8 mouse cellular contexts compared by ENCODE assay signal in genomic region chr1:180778941-180779340, GRCm38 (mm10). TPM values are rescaled to one million over a fixed set of nuclear protein-coding genes. Genes with fewer than 3 reads are reported as not detected.
A peak's percentile ranks its signal among the peaks of the same experiment; 100 is the strongest.
DNase-seq lines count a peak whose midpoint lies in the region; ATAC-seq lines count a peak whose summit lies in the region.

No protein-coding gene starts in this region.

- H3K9ac ChIP-seq in forebrain, embryonic 13.5 days: no peak overlapping the region
- H3K9ac ChIP-seq in forebrain, embryonic 11.5 days (ENCODE audit: low read length): no peak overlapping the region
- H3K9ac ChIP-seq in lung, embryonic 16.5 days (ENCODE audit: low read length): no peak overlapping the region
- no peak overlapping the region for H3K9ac ChIP-seq in stomach, embryonic 14.5 days (replicated peaks; ENCODE audit: low read depth, low read length)

- no peaks in the 10 kb centered on the region for H3K36me3 ChIP-seq in forebrain, embryonic 13.5 days (ENCODE audit: poor library complexity, severe bottlenecking)
- H3K36me3 ChIP-seq in forebrain, embryonic 11.5 days (ENCODE audit: control insufficient read depth, insufficient read depth, low read length): no peaks in the 10 kb centered on the region
- no peaks in the 10 kb centered on the region for H3K36me3 ChIP-seq in lung, embryonic 16.5 days (ENCODE audit: control insufficient read depth, insufficient read depth, low read length)
- H3K36me3 ChIP-seq in limb, embryonic 10.5 days: no peaks in the 10 kb centered on the region
- H3K36me3 ChIP-seq in stomach, embryonic 14.5 days (ENCODE audit: control insufficient read depth, insufficient read depth, low read length): no peaks in the 10 kb centered on the region

- 0 out of 2 replicates have a peak, but pooled peaks cover 3% of the 10 kb centered on the region for H3K27me3 ChIP-seq in forebrain, embryonic 13.5 days
- H3K27me3 ChIP-seq in forebrain, embryonic 11.5 days (ENCODE audit: control insufficient read depth, insufficient read depth, low read length): no peaks in the 10 kb centered on the region
- H3K27me3 ChIP-seq in lung, embryonic 16.5 days (ENCODE audit: control insufficient read depth, insufficient read depth, low read depth, low read length): no peaks in the 10 kb centered on the region
- no peaks in the 10 kb centered on the region for H3K27me3 ChIP-seq in limb, embryonic 10.5 days (ENCODE audit: low read depth, poor library complexity, severe bottlenecking)
- H3K27me3 ChIP-seq in stomach, embryonic 14.5 days (ENCODE audit: control insufficient read depth, insufficient read depth, low read length): no peaks in the 10 kb centered on the region

- H3K4me2 ChIP-seq in forebrain, embryonic 13.5 days: peak overlapping the region; percentile 69; the same call in 1 of the 2 replicates
- H3K4me2 ChIP-seq in forebrain, embryonic 11.5 days (ENCODE audit: low read depth, low read length, severe bottlenecking): no peak overlapping the region; the same call in 1 of the 2 replicates
- H3K4me2 ChIP-seq in lung, embryonic 16.5 days (ENCODE audit: low read depth, low read length): peak overlapping the region; percentile 80
- peak overlapping the region; percentile 91; the same call in 1 of the 2 replicates for H3K4me2 ChIP-seq in stomach, embryonic 14.5 days (replicated peaks; ENCODE audit: low read depth, low read length)

- H3K9me3 ChIP-seq in forebrain, embryonic 13.5 days (replicated peaks): 0 out of 2 replicates have a peak, but pooled peaks cover 5% of the 10 kb centered on the region
- H3K9me3 ChIP-seq in forebrain, embryonic 11.5 days (ENCODE audit: control insufficient read depth, low read length): peaks cover 2% of the 10 kb centered on the region; the same call in 1 of the 2 replicates
- peaks cover 3% of the 10 kb centered on the region for H3K9me3 ChIP-seq in lung, embryonic 16.5 days (ENCODE audit: control insufficient read depth, low read length)
- no peaks in the 10 kb centered on the region for H3K9me3 ChIP-seq in limb, embryonic 10.5 days (replicated peaks)
- H3K9me3 ChIP-seq in stomach, embryonic 14.5 days (ENCODE audit: control insufficient read depth, low read depth, low read length): no peaks in the 10 kb centered on the region

- H3K4me3 ChIP-seq in forebrain, embryonic 13.5 days: peak overlapping the region; percentile 70; the same call in 1 of the 2 replicates
- H3K4me3 ChIP-seq in forebrain, embryonic 11.5 days (ENCODE audit: low read depth, low read length): no peak overlapping the region
- no peak overlapping the region for H3K4me3 ChIP-seq in lung, embryonic 16.5 days (ENCODE audit: low read length)
- peak overlapping the region; percentile 68 for H3K4me3 ChIP-seq in limb, embryonic 10.5 days
- peak overlapping the region; percentile 59; the same call in 1 of the 2 replicates for H3K4me3 ChIP-seq in stomach, embryonic 14.5 days (ENCODE audit: low read depth, low read length)

- no peak for DNase-seq in forebrain, embryonic 11.5 days (ENCODE audit: low spot score)
- DNase-seq in lung, postnatal 25 days (ENCODE audit: low spot score): no peak
- no peak for DNase-seq in limb, embryonic 10.5 days (ENCODE audit: low spot score)
- no peak for DNase-seq in retina, embryonic 14.5 days (ENCODE audit: low spot score)
- no peak for DNase-seq in kidney, adult 11 months

- H3K4me1 ChIP-seq in forebrain, embryonic 13.5 days: peaks cover 22% of the 10 kb centered on the region
- peaks cover 6% of the 10 kb centered on the region for H3K4me1 ChIP-seq in forebrain, embryonic 11.5 days (replicated peaks; ENCODE audit: control insufficient read depth, insufficient read depth, low read length)
- H3K4me1 ChIP-seq in lung, embryonic 16.5 days (replicated peaks; ENCODE audit: control insufficient read depth, insufficient read depth, low read length): peaks cover 17% of the 10 kb centered on the region
- H3K4me1 ChIP-seq in limb, embryonic 10.5 days: peaks cover 20% of the 10 kb centered on the region
- peaks cover 7% of the 10 kb centered on the region; the same call in 1 of the 2 replicates for H3K4me1 ChIP-seq in stomach, embryonic 14.5 days (ENCODE audit: control insufficient read depth, insufficient read depth, low read length)

- WGBS in forebrain, embryonic 13.5 days: 88% methylated on average over 10 of the region's 10 CpGs
- WGBS in forebrain, embryonic 11.5 days: 83% methylated on average over 10 of the region's 10 CpGs
- 69% methylated on average over 10 of the region's 10 CpGs for WGBS in lung, embryonic 16.5 days
- 82% methylated on average over 10 of the region's 10 CpGs for WGBS in limb, embryonic 10.5 days
- 78% methylated on average over 10 of the region's 10 CpGs for WGBS in stomach, embryonic 14.5 days

- no peak for ATAC-seq in forebrain, embryonic 13.5 days
- no peak for ATAC-seq in forebrain, embryonic 11.5 days (replicated peaks; ENCODE audit: low FRiP score)
- no peak for ATAC-seq in lung, embryonic 16.5 days (ENCODE audit: low read depth)
- ATAC-seq in stomach, embryonic 14.5 days (ENCODE audit: insufficient number of reproducible peaks, insufficient read depth, low FRiP score, low read depth): no peak

- no peak overlapping the region for H3K27ac ChIP-seq in forebrain, embryonic 13.5 days
- H3K27ac ChIP-seq in forebrain, embryonic 11.5 days (ENCODE audit: low read depth, low read length): no peak overlapping the region
- no peak overlapping the region for H3K27ac ChIP-seq in lung, embryonic 16.5 days (ENCODE audit: low read length)
- no peak overlapping the region for H3K27ac ChIP-seq in limb, embryonic 10.5 days
- no peak overlapping the region for H3K27ac ChIP-seq in stomach, embryonic 14.5 days (ENCODE audit: low read length)

RNA-seq across cellular contexts. Expression of gene H3f3a, which starts 34.8 kb away (rescaled TPM):
- 4,035 and 4,414 TPM in 2 replicates for polyA plus RNA-seq in forebrain, embryonic 13.5 days (2015; fragmentation: Nextera tagmentation; extraction: Ambion mirVana)
- 3,157 and 3,206 TPM in 2 replicates for polyA plus RNA-seq in forebrain, embryonic 11.5 days (2014; fragmentation: Nextera tagmentation; extraction: Ambion mirVana)
- 2,527 and 2,659 TPM in 2 replicates for polyA plus RNA-seq in lung, embryonic 16.5 days (2015; fragmentation: Nextera tagmentation; extraction: Ambion mirVana)
- 2,611 and 2,929 TPM in 2 replicates for polyA plus RNA-seq in limb, embryonic 10.5 days (2016; fragmentation: Nextera tagmentation; extraction: Ambion mirVana)
- polyA plus RNA-seq in stomach, embryonic 14.5 days (2014; fragmentation: Nextera tagmentation; extraction: Ambion mirVana): 2,483 and 2,506 TPM in 2 replicates

RNA-seq across cellular contexts. Expression of gene Acbd3, which starts 53.1 kb away (rescaled TPM):
- 19.0 and 19.3 TPM in 2 replicates for polyA plus RNA-seq in forebrain, embryonic 13.5 days (2015; fragmentation: Nextera tagmentation; extraction: Ambion mirVana)
- 21.6 and 22.8 TPM in 2 replicates for polyA plus RNA-seq in forebrain, embryonic 11.5 days (2014; fragmentation: Nextera tagmentation; extraction: Ambion mirVana)
- polyA plus RNA-seq in lung, embryonic 16.5 days (2015; fragmentation: Nextera tagmentation; extraction: Ambion mirVana): 20.7 and 21.2 TPM in 2 replicates
- polyA plus RNA-seq in limb, embryonic 10.5 days (2016; fragmentation: Nextera tagmentation; extraction: Ambion mirVana): 17.0 and 19.2 TPM in 2 replicates
- 29.4 and 29.6 TPM in 2 replicates for polyA plus RNA-seq in stomach, embryonic 14.5 days (2014; fragmentation: Nextera tagmentation; extraction: Ambion mirVana)

Comparison
In these comparisons a context has a peak if more than half of its experiments do, and no peak if none do; other contexts are left out.
1. H3K4me3 ChIP-seq: peak in forebrain, embryonic 13.5 days (single experiment), limb, embryonic 10.5 days (single experiment) and stomach, embryonic 14.5 days (single experiment); none in forebrain, embryonic 11.5 days (single experiment) and lung, embryonic 16.5 days (single experiment).